Mouse (Mus musculus): ENCODE measurements around the gene Il1rl2.
"Not testable (repeated sequence)": the region's sequence is repeated elsewhere in the genome, so short reads cannot be mapped to it uniquely, and the experiment has no call there.

Gene Il1rl2

DNA sequence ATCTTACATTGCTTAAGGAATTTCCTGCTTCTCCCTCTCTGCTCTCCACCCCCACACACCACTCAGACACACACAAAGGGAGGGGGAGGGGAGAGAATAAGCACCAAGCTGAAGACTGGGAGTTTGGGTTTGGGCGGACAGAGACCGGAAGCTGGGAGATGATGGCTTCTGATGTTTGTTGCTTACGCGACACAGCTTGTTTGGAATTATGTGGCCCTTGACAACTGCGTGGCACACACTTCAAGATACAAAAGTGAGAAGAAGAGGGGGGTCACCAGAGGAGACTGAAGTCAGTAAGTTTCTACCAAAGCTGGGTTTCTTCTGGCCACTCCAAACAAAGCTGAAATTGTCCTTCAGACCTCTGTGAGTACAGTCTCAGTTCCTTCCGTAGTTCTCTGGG, at the start of gene Il1rl2:
Gene Il1rl2, plus strand, starts transcription at position 154 of the 400 bp plus-strand sequence.
- DNase-seq = peak; percentile 84

- no peak for DNase-seq
Observed at GRCm38 (mm10) chr1:40275285-40276013, 49.0 kb upstream of the Il1rl2 start.

- DNase-seq = no peak
Observed at GRCm38 (mm10) chr1:40277944-40278343, 46.5 kb upstream of the Il1rl2 start.

GRCm38 (mm10) chr1:40278720-40279119, 45.7 kb upstream of the Il1rl2 start:
- DNase-seq = no peak

- no peak for DNase-seq
Observed at GRCm38 (mm10) chr1:40279182-40279743, 45.1 kb upstream of the Il1rl2 start.

DNA sequence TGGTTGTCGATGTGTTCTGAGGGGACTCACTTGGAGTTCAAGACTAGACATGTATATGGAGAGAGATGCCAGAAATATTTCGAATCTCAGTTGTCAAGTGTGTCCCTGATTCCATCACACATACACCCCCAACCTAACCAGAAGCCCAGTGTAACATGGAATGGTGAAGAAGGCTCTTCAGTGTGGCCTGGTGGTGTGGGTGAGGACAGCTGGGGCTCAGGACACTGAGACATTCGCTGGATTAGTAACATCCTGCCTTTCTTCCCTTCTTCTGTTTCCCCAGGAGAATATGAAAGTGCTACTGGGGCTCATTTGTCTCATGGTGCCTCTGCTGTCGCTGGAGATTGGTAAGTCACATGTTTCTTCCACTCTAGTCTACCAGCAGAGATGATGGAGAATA, 42.5 kb upstream of the Il1rl2 start:
- no peak for DNase-seq

- DNase-seq = no peak
Observed at GRCm38 (mm10) chr1:40282394-40282793, 42.0 kb upstream of the Il1rl2 start.

DNA sequence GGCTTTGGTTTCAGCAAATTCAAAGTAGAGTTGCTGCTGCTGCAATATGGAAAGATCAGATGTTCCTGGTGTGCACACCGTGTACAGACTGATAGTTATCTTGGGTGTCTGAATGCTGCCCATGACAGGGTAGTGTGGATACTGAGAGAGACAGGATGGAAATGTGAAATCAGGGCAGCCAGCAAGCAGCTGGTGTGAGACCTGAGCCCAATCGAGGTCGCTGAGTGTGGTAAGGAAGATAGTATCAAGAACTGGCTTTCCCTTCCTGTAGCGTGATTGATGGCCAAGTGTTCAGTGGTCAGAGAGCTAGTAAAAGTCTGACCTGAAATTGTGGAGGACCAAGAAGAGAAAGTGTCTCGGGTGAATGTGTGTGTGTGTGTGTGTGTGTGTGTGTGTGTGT, 40.4 kb upstream of the Il1rl2 start:
- no peak for DNase-seq

DNA sequence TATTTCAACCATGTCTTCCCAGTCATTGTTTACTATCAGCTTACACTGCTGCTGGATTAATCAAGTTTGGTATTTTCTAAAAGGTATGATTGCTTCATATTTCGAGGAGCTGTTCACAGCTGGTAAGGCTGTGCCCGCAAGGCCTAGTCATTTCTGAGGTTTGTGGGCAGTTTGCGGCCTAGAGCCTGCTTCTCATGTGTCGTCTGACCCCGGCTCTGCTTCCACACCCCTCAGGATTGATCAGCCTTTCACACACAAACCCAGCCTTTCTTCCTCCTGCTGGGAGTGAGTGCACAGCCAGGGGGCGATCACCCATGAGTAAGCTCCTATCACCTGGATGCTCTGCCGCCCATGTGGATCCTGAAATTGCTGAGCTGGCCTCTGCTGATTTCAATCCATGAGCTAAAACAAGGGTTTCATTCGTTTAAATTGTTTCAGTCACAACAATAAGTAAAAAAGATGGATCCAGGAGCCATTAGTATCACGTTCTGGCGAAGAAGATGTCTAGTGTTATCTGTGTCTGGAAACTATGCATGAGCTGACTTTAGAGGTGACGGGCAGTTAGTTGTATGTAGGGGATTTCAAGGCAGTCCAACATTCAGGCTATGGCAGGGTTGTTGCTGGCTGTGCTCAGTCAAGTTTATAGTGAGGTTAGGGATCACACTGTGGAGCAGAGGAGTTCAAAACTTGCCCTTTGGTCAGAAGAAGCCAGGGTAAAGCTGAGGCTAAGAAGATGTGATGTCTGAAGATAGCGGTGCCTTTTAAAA, 33.7 kb upstream of the Il1rl2 start:
- DNase-seq = no peak

- DNase-seq = no peak
Observed at GRCm38 (mm10) chr1:40292231-40292630, 32.2 kb upstream of the Il1rl2 start.

DNA sequence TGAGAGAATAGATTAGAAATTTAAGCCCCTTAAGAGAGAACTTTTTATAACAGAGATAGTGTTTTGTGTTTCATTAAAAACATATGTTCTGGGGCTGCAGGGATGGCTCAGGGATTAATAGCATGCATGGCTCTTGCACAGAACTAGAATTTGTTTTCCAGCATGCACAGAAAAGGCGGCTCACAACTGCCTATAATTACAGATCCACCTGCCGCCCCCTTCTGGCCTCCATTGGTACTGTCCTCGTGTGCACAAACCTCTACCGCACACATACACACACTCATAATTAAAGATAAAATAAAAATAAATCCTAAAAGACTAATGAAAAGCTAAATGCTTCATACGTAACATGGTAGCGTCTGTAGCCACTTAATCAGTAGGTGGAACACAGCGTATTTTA, 30.5 kb upstream of the Il1rl2 start:
- no peak for DNase-seq

DNA sequence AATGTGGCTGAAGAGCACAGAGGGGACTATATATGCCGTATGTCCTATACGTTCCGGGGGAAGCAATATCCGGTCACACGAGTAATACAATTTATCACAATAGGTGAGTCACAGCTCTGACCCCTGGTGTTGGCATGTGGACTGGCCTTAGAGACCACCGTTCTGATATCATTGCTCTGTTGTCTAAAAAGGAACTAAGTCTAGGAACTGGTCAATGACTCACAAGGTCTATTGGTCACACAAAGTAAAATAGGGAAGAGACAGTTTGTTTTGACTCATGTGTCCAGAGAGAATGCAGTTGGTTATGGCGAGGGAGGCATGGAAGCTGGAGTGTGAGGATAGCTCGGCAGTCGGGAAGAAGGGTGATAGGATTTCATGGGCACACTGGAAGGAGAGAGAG, 29.6 kb upstream of the Il1rl2 start:
- no peak for DNase-seq

DNA sequence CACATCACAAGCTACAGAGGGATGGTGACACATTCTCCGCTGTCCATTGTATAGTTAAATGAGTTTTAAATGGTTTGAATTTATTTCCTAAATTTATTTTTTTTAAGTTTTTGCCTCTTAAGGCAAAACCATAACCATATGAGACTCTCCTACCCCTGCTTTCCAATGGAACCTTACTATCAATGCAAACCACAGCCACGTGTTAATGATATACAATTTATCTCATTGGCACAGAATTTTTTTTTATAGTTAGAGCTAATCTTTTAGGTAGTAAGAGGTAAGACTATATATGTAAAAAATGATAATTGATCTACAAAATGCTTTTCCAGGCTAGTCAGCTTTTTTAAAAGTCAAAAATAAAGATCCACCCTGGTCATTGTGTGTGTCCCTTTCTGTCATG, 26.4 kb upstream of the Il1rl2 start:
- no peak for DNase-seq

DNA sequence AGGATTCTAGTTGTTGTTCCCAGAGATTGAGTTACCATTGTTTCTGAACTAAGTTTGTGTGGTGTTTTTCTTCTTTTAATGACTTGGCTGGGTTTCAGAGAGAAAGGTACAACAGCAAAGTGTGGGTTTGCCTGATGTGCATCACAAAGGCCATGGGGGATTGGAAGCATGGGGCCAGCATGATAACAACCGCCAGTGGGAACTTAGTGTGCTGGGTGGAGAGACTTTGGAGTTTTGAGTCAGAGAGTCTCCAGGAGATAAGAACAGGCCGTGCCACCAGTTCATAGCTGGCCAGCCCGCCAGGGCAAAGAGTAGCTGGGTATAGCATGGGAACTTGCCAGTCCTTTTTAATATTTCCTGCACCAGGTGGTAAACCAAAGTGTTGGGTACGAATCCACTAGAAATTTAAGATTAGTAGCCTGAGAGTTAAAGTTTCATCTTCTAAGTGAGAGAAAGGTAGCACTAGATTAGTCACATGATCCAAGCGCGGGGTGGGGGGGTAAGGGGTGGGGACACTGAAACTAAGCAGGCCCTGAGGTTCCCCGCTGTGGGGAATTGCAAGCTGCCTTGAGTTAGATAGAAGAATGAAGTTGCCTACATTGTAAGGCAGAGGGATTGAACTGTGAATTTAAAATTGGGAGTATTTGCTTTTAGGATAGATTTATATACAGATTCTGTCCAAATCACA, 21.1 kb upstream of the Il1rl2 start:
- no peak for DNase-seq

GRCm38 (mm10) chr1:40304321-40304720, 20.1 kb upstream of the Il1rl2 start:
- not testable (repeated sequence) for DNase-seq

DNA sequence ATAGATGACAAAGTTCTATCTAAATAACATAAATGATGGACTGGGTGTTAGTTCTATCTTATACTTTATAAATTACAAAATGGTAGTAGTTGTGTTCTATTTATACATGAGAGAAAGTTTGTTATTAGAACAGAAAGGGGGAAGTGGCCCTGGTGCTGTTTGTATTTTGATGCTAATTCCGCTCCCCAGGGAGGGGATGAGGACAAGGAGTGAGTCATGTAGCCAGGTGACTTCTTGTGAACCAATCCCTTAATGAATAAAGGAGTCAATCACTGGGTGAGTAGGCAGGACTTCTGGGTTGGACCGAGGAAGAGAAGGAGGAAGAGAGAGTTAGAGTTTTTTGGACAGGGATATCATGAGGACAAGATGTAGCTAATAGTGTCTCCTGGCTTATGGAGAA, 18.3 kb upstream of the Il1rl2 start:
- DNase-seq = no peak

- DNase-seq = peak; percentile 49
Observed at GRCm38 (mm10) chr1:40311123-40311522, 13.3 kb upstream of the Il1rl2 start.

DNA sequence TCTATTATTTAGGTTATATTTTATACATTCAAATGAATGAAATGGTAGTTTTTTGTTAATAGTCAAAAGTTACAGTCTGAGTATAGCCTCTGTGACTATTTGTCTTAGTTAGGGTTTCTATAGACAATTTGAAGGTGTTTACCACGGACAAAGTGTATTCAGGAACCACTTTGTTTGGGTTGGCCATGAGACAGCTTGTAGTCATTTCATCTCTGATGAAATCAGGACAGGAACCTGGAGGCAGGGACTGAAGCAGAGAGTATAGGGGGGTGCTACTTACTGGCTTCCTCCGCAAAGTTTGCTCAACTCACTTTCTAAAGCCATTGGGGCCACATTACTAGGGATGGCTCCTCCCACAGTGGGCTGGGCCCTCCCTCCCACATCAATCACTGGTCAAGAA, 12.8 kb upstream of the Il1rl2 start:
- DNase-seq = no peak

GRCm38 (mm10) chr1:40314016-40314415, 10.4 kb upstream of the Il1rl2 start:
- DNase-seq = no peak

DNA sequence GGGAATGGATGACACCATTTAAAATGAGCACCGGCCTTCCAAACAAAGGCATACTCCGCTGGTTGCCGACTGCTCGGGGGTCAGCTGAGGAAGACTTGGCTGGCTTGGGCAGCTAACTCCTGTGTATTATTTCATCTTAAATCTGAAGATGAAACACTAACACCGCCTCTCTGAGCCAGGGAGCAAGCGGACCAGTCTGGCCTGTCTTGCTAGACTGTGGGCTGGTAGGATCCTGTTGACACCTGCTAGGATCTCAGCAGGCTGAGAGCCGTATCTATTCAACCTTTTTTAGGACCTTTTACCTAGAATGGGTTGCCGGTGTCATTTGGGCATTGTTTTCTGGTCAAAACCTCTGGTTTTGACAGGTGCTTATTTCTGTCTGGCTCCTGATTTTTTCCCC, 6.8 kb upstream of the Il1rl2 start:
- DNase-seq = no peak

DNA sequence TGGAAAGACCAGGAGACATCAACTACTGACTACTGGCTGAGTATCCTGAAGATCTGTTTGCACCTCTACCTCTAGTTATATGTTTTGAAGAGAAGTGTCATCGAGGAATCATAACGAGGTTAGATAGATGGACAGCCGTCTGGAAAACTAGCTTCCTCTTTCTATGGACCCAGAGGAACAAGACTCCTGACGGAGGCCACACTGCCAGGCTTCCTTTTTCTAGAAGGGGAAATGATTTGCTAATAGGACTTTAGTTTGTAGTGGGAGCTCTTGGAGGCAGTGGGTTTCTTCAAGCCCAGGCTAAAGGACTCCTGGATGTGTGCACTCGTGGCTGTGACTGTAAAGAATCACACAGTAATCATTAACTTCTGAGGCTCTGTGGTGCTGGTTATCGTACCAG, 2.6 kb upstream of the Il1rl2 start:
- DNase-seq = no peak

- DNase-seq = no peak
Observed at GRCm38 (mm10) chr1:40322543-40322942, 1.9 kb upstream of the Il1rl2 start.

GRCm38 (mm10) chr1:40324955-40325702, 719 bp downstream of the Il1rl2 start:
- no peak for DNase-seq
